In genomic region chr1:88486336-88486735, GRCm38 (mm10) we compare ENCODE assay signal across 25 mouse cellular contexts. TPM values are rescaled to one million over a fixed set of nuclear protein-coding genes. Genes with fewer than 3 reads are reported as not detected.
DNase-seq lines count a peak whose midpoint lies in the region; ATAC-seq and TF ChIP-seq lines count a peak whose summit lies in the region.
"Had no signal": no experiment of that assay in that cellular context is flagged by ENCODE, and none has a peak within 500 bp of the region (broad histone marks: within the 10 kb centered on the region; RNA-seq: fewer than 3 reads in every experiment).

No protein-coding gene starts in this region.

- peaks cover 17% of the 10 kb centered on the region for H3K4me1 ChIP-seq in heart, adult 2 months (ENCODE audit: control insufficient read depth, insufficient read depth, low read length)
- H3K4me1 ChIP-seq in limb, embryonic 11.5 days (ENCODE audit: control insufficient read depth, insufficient read depth, low read length): no peaks in the 10 kb centered on the region; the same call in 1 of the 2 replicates
- peaks cover 14% of the 10 kb centered on the region; the same call in 1 of the 2 replicates for H3K4me1 ChIP-seq in limb, embryonic 10.5 days
- peaks cover 16% of the 10 kb centered on the region for H3K4me1 ChIP-seq in brown adipose tissue, adult 24 weeks (ENCODE audit: control insufficient read depth, insufficient read depth, insufficient read length, low read length)
- peaks cover 33% of the 10 kb centered on the region for H3K4me1 ChIP-seq in limb, embryonic 13.5 days
- H3K4me1 ChIP-seq: embryonic facial prominence, embryonic 15.5 days had no signal

- H3K79me2 ChIP-seq in heart, adult 2 months (replicated peaks; ENCODE audit: control insufficient read depth, insufficient read depth, low read length): no peaks in the 10 kb centered on the region

- ATAC-seq in limb, embryonic 11.5 days (ENCODE audit: insufficient number of reproducible peaks, low FRiP score, low TSS enrichment, low read depth): no peak
- ATAC-seq in limb, embryonic 13.5 days (ENCODE audit: low FRiP score, low read depth): peak; percentile 63; the same call in 1 of the 2 replicates
- ATAC-seq: forebrain, embryonic 14.5 days; intestine, embryonic 15.5 days had no signal

- 56% methylated on average over 4 of the region's 4 CpGs for WGBS in heart, adult 2 months
- 70% methylated on average over 4 of the region's 4 CpGs for WGBS in limb, embryonic 11.5 days
- WGBS in limb, embryonic 10.5 days: 71% methylated on average over 4 of the region's 4 CpGs
- WGBS in limb, embryonic 13.5 days: 51% methylated on average over 4 of the region's 4 CpGs

- no peak for TF ChIP-seq CTCF in heart, adult 2 months (IDR thresholded peaks at IDR 0.05)

- H3K4me3 ChIP-seq in heart, adult 2 months: no peak overlapping the region
- no peak overlapping the region for H3K4me3 ChIP-seq in limb, embryonic 11.5 days (ENCODE audit: low read depth, low read length)
- no peak overlapping the region for H3K4me3 ChIP-seq in limb, embryonic 10.5 days
- no peak overlapping the region for H3K4me3 ChIP-seq in brown adipose tissue, adult 24 weeks (ENCODE audit: insufficient read depth, low read depth, low read length)
- no peak overlapping the region for H3K4me3 ChIP-seq in limb, embryonic 13.5 days
- H3K4me3 ChIP-seq: embryonic facial prominence, embryonic 15.5 days; erythroblast, embryonic 14.5 days; forebrain, embryonic 10.5 days; gastrocnemius, adult 2 months; hindbrain, embryonic 10.5 days; intestine, embryonic 15.5 days had no signal

- intact Hi-C loops in heart, adult 2 months (cut with DNase I): no loop called here
- intact Hi-C loops in heart, postnatal 25 days (cut with DNase I): loop anchor here (5.0 kb wide), 1 partner anchor 76 kb away; no protein-coding TSS in a partner anchor

- H3K27me3 ChIP-seq in heart, adult 2 months (ENCODE audit: control insufficient read depth, insufficient read depth, low read length): no peaks in the 10 kb centered on the region
- no peaks in the 10 kb centered on the region for H3K27me3 ChIP-seq in limb, embryonic 11.5 days (ENCODE audit: control insufficient read depth, insufficient read depth, low read length)
- H3K27me3 ChIP-seq in limb, embryonic 10.5 days (ENCODE audit: low read depth, poor library complexity, severe bottlenecking): no peaks in the 10 kb centered on the region
- H3K27me3 ChIP-seq in limb, embryonic 13.5 days: no peaks in the 10 kb centered on the region
- H3K27me3 ChIP-seq: CH12.LX; embryonic facial prominence, embryonic 15.5 days; intestine, embryonic 15.5 days had no signal

- no peak for TF ChIP-seq POLR2A in heart, adult 2 months (IDR thresholded peaks at IDR 0.05; ENCODE audit: insufficient read depth, low read depth, low read length)

- H3K4me2 ChIP-seq in limb, embryonic 11.5 days (ENCODE audit: low read depth, severe bottlenecking): no peak overlapping the region
- H3K4me2 ChIP-seq in limb, embryonic 13.5 days (replicated peaks): no peak overlapping the region
- H3K4me2 ChIP-seq: embryonic facial prominence, embryonic 15.5 days; hindbrain, embryonic 14.5 days; intestine, embryonic 15.5 days had no signal

- H3K27ac ChIP-seq in heart, adult 2 months: peak overlapping the region; percentile 48; the same call in 1 of the 2 replicates
- H3K27ac ChIP-seq in limb, embryonic 11.5 days (replicated peaks; ENCODE audit: low read depth, low read length): 0 out of 2 replicates have a peak overlapping the region, but pooled peaks have one; percentile 14
- no peak overlapping the region for H3K27ac ChIP-seq in limb, embryonic 10.5 days
- peak overlapping the region; percentile 80 for H3K27ac ChIP-seq in brown adipose tissue, adult 24 weeks (replicated peaks; ENCODE audit: low read depth, low read length)
- H3K27ac ChIP-seq in limb, embryonic 13.5 days: no peak overlapping the region
- H3K27ac ChIP-seq: embryonic facial prominence, embryonic 15.5 days; forebrain, embryonic 10.5 days; gastrocnemius, adult 2 months; hindbrain, embryonic 10.5 days; hindbrain, embryonic 14.5 days; intestine, embryonic 15.5 days had no signal

- no peak overlapping the region for H3K9ac ChIP-seq in heart, adult 2 months (ENCODE audit: low read depth, low read length)
- no peak overlapping the region for H3K9ac ChIP-seq in limb, embryonic 11.5 days (ENCODE audit: low read length)
- no peak overlapping the region for H3K9ac ChIP-seq in limb, embryonic 13.5 days
- H3K9ac ChIP-seq: embryonic facial prominence, embryonic 15.5 days; hindbrain, embryonic 14.5 days; intestine, embryonic 15.5 days had no signal

- no peaks in the 10 kb centered on the region for H3K9me3 ChIP-seq in limb, embryonic 11.5 days (ENCODE audit: control insufficient read depth, low read length)
- H3K9me3 ChIP-seq in limb, embryonic 10.5 days (replicated peaks): no peaks in the 10 kb centered on the region
- H3K9me3 ChIP-seq in limb, embryonic 13.5 days: no peaks in the 10 kb centered on the region
- H3K9me3 ChIP-seq: embryonic facial prominence, embryonic 15.5 days; forebrain, embryonic 10.5 days; hindbrain, embryonic 10.5 days; intestine, embryonic 15.5 days had no signal

- no peak for DNase-seq in heart, adult 2 months
- DNase-seq in heart, postnatal 25 days (ENCODE audit: low spot score): no peak
- no peak for DNase-seq in limb, embryonic 11.5 days (ENCODE audit: low spot score)
- DNase-seq in limb, embryonic 10.5 days (ENCODE audit: low spot score): no peak
- no peak for DNase-seq in MN1 (ENCODE audit: low spot score)
- DNase-seq in testis, postnatal 10 days (ENCODE audit: low spot score): no peak
- DNase-seq: adrenal gland, adult 2 months; adrenal gland, postnatal 25 days; cerebellum, adult 9-10 months; cerebellum, postnatal 36 days; embryo, embryonic 11 days; gastrocnemius, adult 2 months; gastrocnemius, postnatal 25 days; heart, postnatal 10 days had no signal

- H3K36me3 ChIP-seq in heart, adult 2 months (ENCODE audit: control insufficient read depth, insufficient read depth, low read length): no peaks in the 10 kb centered on the region; the same call in 1 of the 2 replicates
- no peaks in the 10 kb centered on the region for H3K36me3 ChIP-seq in limb, embryonic 11.5 days (ENCODE audit: control insufficient read depth, insufficient read depth, low read length)
- H3K36me3 ChIP-seq in limb, embryonic 10.5 days: no peaks in the 10 kb centered on the region
- no peaks in the 10 kb centered on the region for H3K36me3 ChIP-seq in limb, embryonic 13.5 days
- H3K36me3 ChIP-seq: embryonic facial prominence, embryonic 15.5 days; forebrain, embryonic 10.5 days; hindbrain, embryonic 10.5 days; intestine, embryonic 15.5 days had no signal

- 0 out of 2 replicates have a peak, but pooled peaks have one; percentile 56 for TF ChIP-seq EP300 in heart, adult 2 months (IDR thresholded peaks at IDR 0.05; ENCODE audit: insufficient read depth, low read depth, low read length)

RNA-seq across cellular contexts. Expression of gene Glrp1, which starts 23.5 kb away (rescaled TPM):
- total RNA-seq in heart, adult 2 months (2021): under 1 TPM in 1 of 2 experiments, not detected in 1; 0.16 TPM
- 0.08 TPM in 1 of 2 replicates, not detected in the other for polyA plus RNA-seq in heart, adult 2 months (2012; rRNA removed)
- not detected for total RNA-seq in heart, postnatal 25 days (2021)
- not detected in 2 replicates for polyA plus RNA-seq in limb, embryonic 11.5 days (2014; fragmentation: Nextera tagmentation; extraction: Ambion mirVana)
- not detected in 2 replicates for polyA plus RNA-seq in limb, embryonic 10.5 days (2016; fragmentation: Nextera tagmentation; extraction: Ambion mirVana)
- not detected in 2 replicates for polyA plus RNA-seq in brown adipose tissue, adult 24 weeks (2012; ENCODE audit: insufficient read depth, insufficient read length, missing spikeins)
- not detected in 2 replicates for polyA plus RNA-seq in limb, embryonic 13.5 days (2015; fragmentation: Nextera tagmentation; extraction: Ambion mirVana)
- total RNA-seq: adrenal gland, adult 2 months; adrenal gland, postnatal 25 days; gastrocnemius, adult 2 months; gastrocnemius, postnatal 25 days had no signal
- polyA plus RNA-seq: adrenal gland, adult 2 months; embryonic facial prominence, embryonic 11.5 days; erythroblast, embryonic 14.5 days; forebrain, embryonic 10.5 days; forebrain, embryonic 14.5 days; hindbrain, embryonic 10.5 days; hindbrain, embryonic 14.5 days; intestine, embryonic 15.5 days had no signal

Comparison
In these comparisons a context has a peak if more than half of its experiments do, and no peak if none do; other contexts are left out.
1. H3K27ac ChIP-seq: peak in heart, adult 2 months (single experiment), limb, embryonic 11.5 days (single experiment) and brown adipose tissue, adult 24 weeks (single experiment); none in limb, embryonic 10.5 days (single experiment) and limb, embryonic 13.5 days (single experiment).